Mouse (Mus musculus) hindbrain, postnatal 0 days (tissue): ENCODE results near the gene Tnfrsf12a. TPM values are rescaled to one million over a fixed set of nuclear protein-coding genes. Genes with fewer than 3 reads are reported as not detected.

ENCODE experiments used
- ATAC-seq: fragments of 200-750 bp; cut with Nextera tagmentation; 2 replicates; pipeline ENCODE4 v1.8.0; 2017; ENCODE audit warnings: mild to moderate bottlenecking, moderate TSS enrichment, moderate library complexity
- DNase-seq: peaks from one replicate; pipeline ENCODE4 v3.0.0-alpha.2; 2015; ENCODE audit warnings: low spot score
- H3K27ac ChIP-seq: fragments of 300-500 bp; sonication (generic); 2 replicates; pipeline ENCODE4 v1.5.1; 2014; ENCODE audit warnings: mild to moderate bottlenecking
- H3K27me3 ChIP-seq: fragments of 300-500 bp; sonication (generic); 2 replicates; pipeline ENCODE4 v1.6.1; 2014; ENCODE audit warnings: low read length, mixed read lengths; ENCODE audit not compliant: insufficient read depth
- H3K36me3 ChIP-seq: fragments of 300-500 bp; sonication (generic); 2 replicates; pipeline ENCODE4 v1.6.1; 2014; ENCODE audit warnings: low read length, mixed read lengths; ENCODE audit not compliant: insufficient read depth
- H3K4me1 ChIP-seq: fragments of 300-500 bp; sonication (generic); 2 replicates; pipeline ENCODE4 v1.6.1; 2014; ENCODE audit warnings: antibody characterized with exemption, low read length, mixed read lengths; ENCODE audit not compliant: insufficient read depth
- H3K4me2 ChIP-seq: fragments of 300-500 bp; sonication (generic); 2 replicates; pipeline ENCODE4 v1.6.1; 2014; ENCODE audit warnings: low read depth, mild to moderate bottlenecking, low read length, moderate library complexity, mixed read lengths
- H3K4me3 ChIP-seq: fragments of 300-500 bp; sonication (generic); 2 replicates; pipeline ENCODE4 v1.5.1; 2014; ENCODE audit warnings: low read length
- H3K9ac ChIP-seq: fragments of 300-500 bp; sonication (generic); replicated peaks from 2 replicates; pipeline ENCODE4 v1.6.1; 2014; ENCODE audit warnings: mild to moderate bottlenecking, low read length, moderate library complexity, mixed read lengths
- H3K9me3 ChIP-seq: fragments of 300-500 bp; sonication (generic); 2 replicates; pipeline ENCODE4 v1.6.1; 2016; ENCODE audit warnings: low read length, mixed read lengths
- CTCF ChIP-seq: IDR thresholded peaks from 2 replicates; pipeline ENCODE4 v1.5.1; 2016; ENCODE audit warnings: antibody characterized with exemption, control low read depth, low read depth
- WGBS: fragments of 180-500 bp; shearing (Covaris S2); extraction: QIAGEN DNeasy Blood & Tissue Kit; methylation state at CpG from one replicate; pipeline ENCODE4 v1.1.7; 2014; 5-methylcytosine and 5-hydroxymethylcytosine counted together
- polyA plus RNA-seq: library from polyadenylated mRNA; unstranded; fragments of >200 nt; fragmentation: Nextera tagmentation; extraction: Ambion mirVana; gene quantifications from 2 replicates; pipeline ENCODE4 v1.2.1, GENCODE M21; 2015
- total RNA-seq: library from RNA; depleted of rRNA; stranded (reverse); fragments of >200 nt; gene quantifications from 2 replicates; pipeline ENCODE4 v1.2.3, GENCODE M21; 2014

The Tnfrsf12a gene
- total and polyA plus RNA-seq, 2 experiments from 2014 or later, result 5.5 to 7.7 TPM

DNA sequence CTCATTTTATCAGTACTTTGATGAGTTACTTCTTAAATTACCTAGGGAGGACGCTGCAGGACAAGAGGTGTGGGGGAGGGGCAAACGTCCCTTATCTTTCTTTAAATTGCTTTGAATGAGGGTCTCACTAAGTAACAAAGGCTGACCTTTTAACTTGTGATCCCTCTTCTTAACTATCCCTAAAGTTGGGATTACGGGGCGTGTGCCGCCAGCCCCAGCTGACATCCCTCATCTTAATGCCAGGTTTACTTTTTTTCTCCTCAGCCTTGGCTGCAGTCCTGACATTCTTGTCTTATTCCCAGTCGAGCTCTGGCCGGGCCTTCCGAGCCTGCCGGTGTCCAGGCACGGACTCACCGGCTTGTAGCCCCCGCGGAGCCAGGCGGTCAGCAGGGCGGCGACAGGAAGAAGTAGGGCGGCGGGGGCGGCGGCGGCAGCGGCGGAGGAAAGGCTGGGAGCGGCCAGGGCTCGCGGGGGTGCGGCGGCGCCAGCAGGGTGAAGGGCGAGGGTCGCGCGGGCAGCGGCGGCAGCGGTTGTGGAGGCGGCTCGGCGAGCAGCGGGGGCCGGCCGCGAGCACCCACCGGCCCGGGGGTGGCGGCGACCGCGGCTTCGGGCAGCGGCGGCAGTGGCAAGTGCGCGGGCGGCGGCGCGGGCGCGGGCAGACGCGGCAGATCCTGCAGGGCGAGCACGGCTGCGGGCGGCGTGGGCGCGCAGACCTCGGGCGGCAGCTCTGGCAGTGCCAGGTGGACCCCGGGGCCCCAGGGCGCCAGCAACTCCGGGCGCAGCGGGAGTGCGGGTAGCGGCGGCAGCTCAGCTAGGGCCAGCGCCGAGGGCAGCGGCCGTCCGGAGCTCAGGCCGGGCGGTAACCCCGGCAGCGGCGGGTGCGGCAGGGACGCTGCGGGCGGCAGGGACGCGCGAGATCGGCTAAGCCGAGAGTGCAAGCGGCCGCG is 22.1 kb upstream of the Tnfrsf12a start:
- Histone ChIP-seq H3K9me3 (no peaks in the 10 kb centered on the region), H3K27ac (peak overlapping the region; percentile 67), H3K4me1 (no peaks in the 10 kb centered on the region), H3K27me3 (peaks cover 3% of the 10 kb centered on the region; the same call in 1 of the 2 replicates), H3K36me3 (no peaks in the 10 kb centered on the region), H3K4me3 (peak overlapping the region; percentile 71), H3K9ac (peak overlapping the region; percentile 64), H3K4me2 (peak overlapping the region; percentile 97)
- ATAC-seq (peak; percentile 64), DNase-seq (no peak)
- 2% methylated on average over 67 of the region's 101 CpGs for WGBS
- TF ChIP-seq CTCF, result no peak

DNA sequence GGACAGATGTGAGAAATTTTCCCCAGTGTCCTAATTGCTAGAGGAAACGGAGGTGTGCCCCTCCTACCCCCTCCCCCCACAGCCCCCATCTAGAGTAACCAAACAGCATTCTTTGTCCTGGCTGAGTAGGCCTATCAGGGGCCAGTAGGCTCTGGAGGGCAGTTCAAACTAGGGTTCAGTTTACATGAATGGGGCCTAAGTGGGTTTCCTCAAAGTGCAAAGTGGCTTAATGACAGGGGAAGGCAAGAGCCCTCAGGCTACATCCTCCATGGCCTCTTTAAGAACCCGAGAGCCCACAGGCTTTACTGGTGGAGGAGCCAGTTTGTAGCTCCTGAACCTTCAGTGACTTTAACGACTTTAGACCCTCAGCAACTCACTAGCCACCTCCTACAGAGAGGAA is 18.5 kb upstream of the Tnfrsf12a start:
- H3K4me3 ChIP-seq, result no peak overlapping the region
- H3K9me3 ChIP-seq, result no peaks in the 10 kb centered on the region
- no peak for ATAC-seq
- H3K27ac ChIP-seq, result no peak overlapping the region
- H3K27me3 ChIP-seq, result 0 out of 2 replicates have a peak, but pooled peaks cover 3% of the 10 kb centered on the region
- DNase-seq, result no peak
- no peak overlapping the region for H3K9ac ChIP-seq
- no peak overlapping the region for H3K4me2 ChIP-seq
- no peak for TF ChIP-seq CTCF
- WGBS, result 26% methylated on average over 3 of the region's 3 CpGs
- H3K36me3 ChIP-seq, result no peaks in the 10 kb centered on the region
- H3K4me1 ChIP-seq, result no peaks in the 10 kb centered on the region

DNA sequence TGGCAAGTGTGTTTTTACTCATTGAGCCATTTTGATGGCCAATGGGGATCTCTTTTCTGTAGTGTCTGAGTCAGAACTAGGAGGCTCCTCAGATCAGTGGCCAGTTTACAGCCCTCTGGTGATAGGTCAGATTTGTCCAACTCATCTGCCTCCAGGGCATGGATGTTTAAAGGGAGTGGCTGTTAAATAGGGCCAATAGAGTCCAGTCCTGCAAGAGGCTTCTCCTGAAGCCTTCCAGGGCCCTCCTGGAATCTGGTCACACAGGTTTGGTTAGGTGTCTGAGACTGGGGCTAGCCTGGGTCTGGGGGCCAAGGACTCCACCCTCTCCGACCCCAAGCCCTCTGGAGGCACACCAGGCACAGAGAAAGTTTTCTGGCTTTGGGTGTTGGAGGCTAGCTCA is 17.2 kb upstream of the Tnfrsf12a start:
- no peak overlapping the region for H3K4me3 ChIP-seq
- H3K4me2 ChIP-seq, result no peak overlapping the region
- H3K36me3 ChIP-seq, result no peaks in the 10 kb centered on the region
- no peak for DNase-seq
- 81% methylated on average over 1 of the region's 1 CpGs for WGBS
- no peak for ATAC-seq
- H3K27ac ChIP-seq, result no peak overlapping the region
- no peaks in the 10 kb centered on the region for H3K9me3 ChIP-seq
- no peak for TF ChIP-seq CTCF
- H3K9ac ChIP-seq, result no peak overlapping the region
- no peaks in the 10 kb centered on the region for H3K4me1 ChIP-seq
- 0 out of 2 replicates have a peak, but pooled peaks cover 3% of the 10 kb centered on the region for H3K27me3 ChIP-seq

DNA sequence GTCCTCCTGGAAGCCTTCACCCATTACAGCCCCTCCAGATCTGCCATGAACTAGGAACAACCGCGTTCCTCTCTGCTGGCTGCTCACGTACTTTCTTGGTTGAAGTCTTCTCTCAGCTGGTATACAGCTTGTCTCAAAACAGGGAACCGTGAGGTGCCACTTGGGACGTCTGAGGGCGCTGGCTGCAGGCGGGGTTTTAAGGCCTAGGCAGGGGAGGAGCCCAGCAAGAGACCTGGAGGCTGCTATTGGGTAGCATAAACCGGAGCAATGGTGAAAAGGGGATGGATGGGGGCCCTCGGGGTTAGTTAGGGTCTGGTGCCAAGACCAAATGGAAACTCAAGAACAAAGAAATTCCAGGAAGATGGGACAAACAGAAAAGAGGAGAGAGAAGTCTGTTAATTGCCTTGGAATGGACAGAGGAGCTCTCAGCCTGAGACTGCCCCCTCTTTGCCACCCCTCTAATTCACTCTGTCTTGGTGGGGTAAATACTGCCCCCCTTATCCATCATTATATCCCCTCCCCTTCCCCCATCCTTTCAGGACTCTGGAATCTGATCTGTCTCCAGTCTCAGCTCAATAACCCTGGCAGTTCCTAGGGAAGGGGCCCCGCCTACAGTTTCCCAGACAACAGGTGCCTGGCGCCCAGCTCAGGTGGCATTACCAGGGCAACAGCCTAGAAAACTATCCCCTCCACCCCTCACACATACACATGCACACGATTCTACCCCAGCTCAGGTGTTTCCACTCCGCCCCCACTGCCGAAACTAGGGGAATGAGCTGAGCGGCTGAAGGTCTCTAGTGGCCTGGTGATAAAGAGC is 6.8 kb upstream of the Tnfrsf12a start, which contains the start of gene Cldn9:
Gene Cldn9, minus strand, starts transcription at position 171 of the 817 bp plus-strand sequence.
- Histone ChIP-seq H3K9ac (no peak within 1 kb of the TSS), H3K27ac (no peak within 1 kb of the TSS), H3K9me3 (no peaks in the 10 kb centered on the region), H3K4me1 (no peaks in the 10 kb centered on the region), H3K36me3 (no peaks in the 10 kb centered on the region), H3K4me3 (no peak within 1 kb of the TSS), H3K4me2 (no peak within 1 kb of the TSS), H3K27me3 (peaks cover 51% of the 10 kb centered on the region)
- DNase-seq (no peak), ATAC-seq (no peak)
- no peak for TF ChIP-seq CTCF
- WGBS, result 23% methylated on average over 15 of the region's 15 CpGs

DNA sequence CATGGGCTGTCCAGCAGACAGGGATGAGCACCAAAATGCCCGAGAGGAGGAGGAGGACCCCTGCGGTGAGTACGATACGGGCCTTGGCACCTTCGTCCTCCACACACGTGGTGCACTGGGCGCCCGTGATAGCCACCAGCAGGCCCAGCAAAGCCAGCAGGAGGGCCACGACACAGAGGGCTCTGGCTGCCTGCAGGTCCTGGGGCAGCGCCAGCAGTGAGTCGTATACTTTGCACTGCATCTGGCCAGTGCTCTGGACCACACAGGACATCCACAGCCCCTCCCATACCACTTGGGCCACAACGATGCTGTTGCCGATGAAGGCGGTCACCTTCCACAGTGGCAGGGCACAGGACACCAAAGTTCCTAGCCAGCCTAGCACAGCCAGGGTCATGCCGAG is 6.0 kb upstream of the Tnfrsf12a start:
- no peak for DNase-seq
- no peak overlapping the region for H3K9ac ChIP-seq
- H3K4me2 ChIP-seq, result no peak overlapping the region

DNA sequence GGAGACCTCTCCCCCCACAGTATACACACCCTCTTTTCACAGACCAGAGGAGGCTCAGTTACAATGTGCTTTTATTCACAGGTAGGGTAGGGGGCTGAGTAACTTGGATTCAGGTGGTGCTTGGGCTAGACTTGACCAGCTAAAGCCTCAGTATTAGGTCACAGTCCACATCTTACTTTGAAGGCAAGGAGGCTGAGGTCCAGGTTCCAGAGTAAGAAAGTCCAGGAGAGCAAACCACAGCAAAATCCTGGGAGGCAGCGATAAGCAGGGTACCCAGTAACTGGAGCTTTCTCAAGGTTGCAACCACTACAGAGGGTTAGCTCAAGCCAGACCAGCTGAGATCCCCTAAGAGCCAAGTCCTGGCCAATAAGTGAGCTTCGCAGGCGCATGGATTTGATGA is 5.3 kb upstream of the Tnfrsf12a start:
- no peak for DNase-seq
- no peak overlapping the region for H3K4me2 ChIP-seq
- 74% methylated on average over 3 of the region's 3 CpGs for WGBS

More for the DNA sequence above, 6.0 kb upstream of the Tnfrsf12a start:
- 23% methylated on average over 15 of the region's 15 CpGs for WGBS
- no peak for TF ChIP-seq CTCF
- H3K4me1 ChIP-seq, result no peaks in the 10 kb centered on the region
- H3K9me3 ChIP-seq, result no peaks in the 10 kb centered on the region
- ATAC-seq, result no peak
- H3K27me3 ChIP-seq, result peaks cover 59% of the 10 kb centered on the region
- no peaks in the 10 kb centered on the region for H3K36me3 ChIP-seq
- H3K4me3 ChIP-seq, result no peak overlapping the region
- H3K27ac ChIP-seq, result no peak overlapping the region

More for the DNA sequence above, 5.3 kb upstream of the Tnfrsf12a start:
- H3K27me3 ChIP-seq, result peaks cover 59% of the 10 kb centered on the region
- no peak for TF ChIP-seq CTCF
- no peak overlapping the region for H3K27ac ChIP-seq
- H3K36me3 ChIP-seq, result no peaks in the 10 kb centered on the region
- no peaks in the 10 kb centered on the region for H3K9me3 ChIP-seq
- no peak for ATAC-seq
- no peaks in the 10 kb centered on the region for H3K4me1 ChIP-seq
- no peak overlapping the region for H3K4me3 ChIP-seq
- H3K9ac ChIP-seq, result no peak overlapping the region
